Mouse (Mus musculus): ENCODE results near the gene Notch3. TPM values are rescaled to one million over a fixed set of nuclear protein-coding genes. Genes with fewer than 3 reads are reported as not detected.
"Not testable (repeated sequence)": the region's sequence is repeated elsewhere in the genome, so short reads cannot be mapped to it uniquely, and the experiment has no call there.

The Notch3 gene
- polyA plus RNA-seq (2016; fragmentation: Nextera tagmentation; extraction: Ambion mirVana) = 1.7 and 2.3 TPM in 2 replicates

DNA sequence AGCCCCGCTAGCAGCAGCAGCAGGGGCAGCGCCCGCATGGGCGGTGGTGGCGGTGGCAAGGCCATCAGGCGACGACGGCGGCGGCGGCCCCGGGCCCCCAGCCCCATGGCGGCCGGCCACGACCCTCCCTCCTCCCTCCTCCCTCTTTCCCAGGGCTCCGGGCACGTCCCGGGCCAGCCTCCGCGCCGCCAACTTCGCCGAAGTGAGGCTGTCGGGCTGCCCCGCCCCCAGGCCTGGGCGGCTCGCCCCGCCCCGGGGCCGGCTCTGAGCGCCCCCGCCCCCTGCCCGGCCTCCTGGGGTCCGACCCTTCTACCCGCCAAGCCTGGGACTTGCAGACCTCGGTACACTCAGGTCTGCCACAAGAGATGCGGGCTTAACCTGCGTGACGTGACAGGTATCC is at the start of gene Notch3:
Gene Notch3, minus strand, starts transcription at position 166 of the 400 bp plus-strand sequence.
- H3K4me2 ChIP-seq = peak within 1 kb of the TSS; percentile 90
- 0 out of 2 replicates have a peak within 1 kb of the TSS, but pooled peaks have one; percentile 10 for H3K27ac ChIP-seq
- peak; percentile 46 for ATAC-seq
- H3K9me3 ChIP-seq (replicated peaks) = no peaks in the 10 kb centered on the region
- H3K9ac ChIP-seq = peak within 1 kb of the TSS; percentile 52
- H3K4me1 ChIP-seq = peaks cover 51% of the 10 kb centered on the region
- WGBS (ENCODE audit: insufficient replicate concordance) = 2% methylated on average over 39 of the region's 39 CpGs
- H3K36me3 ChIP-seq = no peaks in the 10 kb centered on the region
- H3K4me3 ChIP-seq = peak within 1 kb of the TSS; percentile 57
- peaks cover 64% of the 10 kb centered on the region for H3K27me3 ChIP-seq (replicated peaks)

DNA sequence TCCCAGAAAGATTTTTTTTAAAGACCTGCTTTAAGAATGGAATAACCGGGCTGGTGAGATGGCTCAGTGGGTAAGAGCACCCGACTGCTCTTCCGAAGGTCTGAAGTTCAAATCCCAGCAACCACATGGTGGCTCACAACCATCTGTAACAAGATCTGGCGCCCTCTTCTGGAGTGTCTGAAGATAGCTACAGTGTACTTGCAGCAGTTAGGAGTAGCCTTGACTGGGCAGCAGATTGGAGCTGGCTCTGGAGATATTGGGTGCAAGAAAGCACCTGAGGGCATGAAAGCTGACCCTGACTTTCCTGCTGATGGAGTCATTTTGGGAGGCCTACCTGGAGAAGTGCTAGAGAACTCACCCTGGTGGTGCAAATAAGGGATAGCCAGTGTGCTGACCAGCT is 48.9 kb upstream of the Notch3 start:
- H3K4me1 ChIP-seq; H3K4me2 ChIP-seq; H3K9me3 ChIP-seq (replicated peaks); H3K9ac ChIP-seq; H3K27ac ChIP-seq; H3K27me3 ChIP-seq (replicated peaks); H3K4me3 ChIP-seq; ATAC-seq: not testable (repeated sequence)
- peaks cover 100% of the 10 kb centered on the region for H3K36me3 ChIP-seq
- WGBS (ENCODE audit: insufficient replicate concordance) = 70% methylated on average over 4 of the region's 4 CpGs

DNA sequence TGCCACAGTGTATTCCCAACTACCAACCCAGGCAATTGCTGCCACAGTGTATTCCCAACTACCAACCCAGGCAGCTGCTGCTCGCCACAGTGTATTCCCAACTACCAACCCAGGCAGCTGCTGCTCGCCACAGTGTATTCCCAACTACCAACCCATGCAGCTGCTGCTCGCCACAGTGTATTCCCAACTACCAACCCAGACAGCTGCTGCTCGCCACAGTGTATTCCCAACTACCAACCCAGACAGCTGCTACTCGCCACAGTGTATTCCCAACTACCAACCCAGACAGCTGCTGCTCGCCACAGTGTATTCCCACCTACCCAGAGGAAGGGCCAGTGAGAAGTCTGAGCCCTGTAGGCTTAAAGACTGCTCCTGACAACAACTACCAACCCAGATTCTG is 44.9 kb upstream of the Notch3 start:
- H3K9ac ChIP-seq; H3K9me3 ChIP-seq (replicated peaks); ATAC-seq; H3K4me3 ChIP-seq; H3K4me1 ChIP-seq; H3K4me2 ChIP-seq; H3K27ac ChIP-seq; H3K27me3 ChIP-seq (replicated peaks): not testable (repeated sequence)
- WGBS (ENCODE audit: insufficient replicate concordance) = 86% methylated on average over 6 of the region's 6 CpGs
- H3K36me3 ChIP-seq = peaks cover 100% of the 10 kb centered on the region

DNA sequence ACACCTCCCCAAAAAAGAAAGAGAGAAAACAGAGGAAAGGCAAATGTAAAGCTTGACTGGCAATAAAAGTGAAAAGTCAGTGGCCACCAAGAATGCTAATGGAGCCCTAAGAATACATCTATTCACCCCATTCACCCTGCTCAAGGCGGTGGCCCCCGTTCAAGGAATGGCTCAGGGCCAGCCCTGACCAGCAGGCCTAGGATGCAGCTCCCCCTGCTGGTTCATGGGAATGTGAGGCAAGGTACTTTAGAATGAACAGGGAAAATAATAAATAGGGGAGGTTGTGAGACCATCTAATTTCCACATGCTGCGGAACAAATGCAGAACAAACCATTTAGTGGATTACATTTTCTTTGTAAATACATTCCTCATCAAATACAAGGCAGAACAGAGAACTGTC is 43.1 kb upstream of the Notch3 start:
- ATAC-seq = 0 out of 2 replicates have a peak, but pooled peaks have one; percentile 51
- Histone ChIP-seq H3K27ac (no peak overlapping the region), H3K27me3 (replicated peaks) (no peaks in the 10 kb centered on the region), H3K4me1 (no peaks in the 10 kb centered on the region), H3K4me2 (no peak overlapping the region), H3K4me3 (no peak overlapping the region), H3K9me3 (replicated peaks) (no peaks in the 10 kb centered on the region), H3K9ac (no peak overlapping the region), H3K36me3 (peaks cover 99% of the 10 kb centered on the region)
- WGBS (ENCODE audit: insufficient replicate concordance) = 73% methylated on average over 3 of the region's 3 CpGs

DNA sequence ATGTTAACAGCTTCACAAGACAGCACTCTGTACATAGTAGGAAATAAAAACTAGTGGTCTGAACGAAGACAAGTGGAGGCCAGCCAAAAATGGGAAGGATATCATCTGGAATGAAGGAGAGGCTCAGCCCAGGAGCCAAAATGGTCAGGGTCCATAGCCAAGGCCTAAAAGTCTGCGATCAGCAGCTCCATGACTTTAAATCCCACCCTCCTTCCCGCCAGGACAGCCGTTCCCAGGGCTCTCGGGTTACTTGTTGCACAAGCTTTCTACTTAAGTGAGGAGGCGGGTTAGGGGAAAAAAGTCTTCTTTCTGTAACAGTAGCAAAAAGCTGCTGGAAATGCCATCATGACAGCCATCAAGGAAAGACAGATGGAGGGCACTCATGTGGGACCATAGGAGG is 42.5 kb upstream of the Notch3 start:
- no peak overlapping the region for H3K9ac ChIP-seq
- no peak for ATAC-seq
- H3K4me3 ChIP-seq = no peak overlapping the region
- H3K4me2 ChIP-seq = no peak overlapping the region
- WGBS (ENCODE audit: insufficient replicate concordance) = 86% methylated on average over 6 of the region's 6 CpGs
- H3K9me3 ChIP-seq (replicated peaks) = no peaks in the 10 kb centered on the region
- H3K27ac ChIP-seq = no peak overlapping the region
- no peaks in the 10 kb centered on the region for H3K4me1 ChIP-seq
- no peaks in the 10 kb centered on the region for H3K27me3 ChIP-seq (replicated peaks)
- peaks cover 99% of the 10 kb centered on the region for H3K36me3 ChIP-seq

DNA sequence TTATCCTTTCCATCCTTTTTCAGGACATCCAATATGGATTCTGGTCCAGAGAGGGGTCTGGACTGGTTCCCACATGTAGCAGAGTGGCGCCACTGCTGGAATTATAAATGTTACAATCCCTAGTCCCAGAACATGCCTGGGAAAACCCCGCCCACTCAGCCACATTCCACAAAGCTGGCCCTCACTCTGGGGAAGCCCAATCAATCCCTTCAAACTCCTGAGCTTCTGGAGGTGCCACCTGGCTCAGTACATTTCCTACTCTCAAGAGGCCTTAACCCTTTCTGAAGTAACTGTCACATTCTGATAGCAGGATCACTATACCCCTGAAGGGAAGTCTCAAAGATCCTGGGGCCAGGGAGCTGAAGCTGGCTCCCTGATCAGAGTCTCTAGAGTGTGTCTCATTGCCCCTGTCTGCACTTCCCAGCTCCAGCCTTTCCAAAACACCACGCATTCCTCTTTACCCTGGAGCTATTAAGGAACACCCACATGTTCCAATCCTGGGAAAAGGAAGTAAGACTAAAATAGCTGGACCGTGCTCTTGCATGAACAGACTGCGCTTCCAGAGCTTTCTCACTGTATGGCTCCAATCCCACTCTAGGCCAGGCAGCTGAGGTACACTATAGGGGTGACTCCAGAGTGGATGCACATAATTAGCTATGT is 41.1 kb upstream of the Notch3 start:
- H3K36me3 ChIP-seq = peaks cover 99% of the 10 kb centered on the region
- no peak overlapping the region for H3K9ac ChIP-seq
- H3K4me2 ChIP-seq = no peak overlapping the region
- H3K27ac ChIP-seq = no peak overlapping the region
- no peaks in the 10 kb centered on the region for H3K27me3 ChIP-seq (replicated peaks)
- ATAC-seq = no peak
- H3K9me3 ChIP-seq (replicated peaks) = no peaks in the 10 kb centered on the region
- 83% methylated on average over 5 of the region's 5 CpGs for WGBS (ENCODE audit: insufficient replicate concordance)
- H3K4me3 ChIP-seq = no peak overlapping the region
- no peaks in the 10 kb centered on the region for H3K4me1 ChIP-seq

DNA sequence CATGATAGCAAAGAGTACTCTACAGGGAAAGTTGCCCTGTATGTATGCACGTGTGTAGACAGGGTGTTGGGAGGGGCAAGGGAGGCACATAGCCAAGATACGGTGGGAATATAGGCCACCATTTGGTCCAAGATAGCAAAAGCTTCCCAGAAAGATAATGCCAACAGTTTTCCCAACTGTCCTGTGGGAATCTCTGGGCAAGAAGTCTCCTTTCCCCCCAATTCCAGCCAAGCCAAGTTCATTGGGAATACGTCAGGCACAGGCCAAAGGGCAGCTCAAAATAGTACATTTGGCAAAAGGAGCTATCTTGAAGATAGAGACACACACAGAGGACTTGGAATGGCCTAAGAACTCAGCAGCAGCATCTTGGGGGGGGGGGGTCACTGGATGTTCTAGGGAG is 38.7 kb upstream of the Notch3 start:
- Histone ChIP-seq H3K36me3 (peaks cover 99% of the 10 kb centered on the region), H3K9ac (no peak overlapping the region), H3K27me3 (replicated peaks) (no peaks in the 10 kb centered on the region), H3K4me2 (no peak overlapping the region), H3K9me3 (replicated peaks) (no peaks in the 10 kb centered on the region), H3K4me1 (no peaks in the 10 kb centered on the region), H3K4me3 (no peak overlapping the region), H3K27ac (no peak overlapping the region)
- ATAC-seq = no peak
- 83% methylated on average over 3 of the region's 3 CpGs for WGBS (ENCODE audit: insufficient replicate concordance)

DNA sequence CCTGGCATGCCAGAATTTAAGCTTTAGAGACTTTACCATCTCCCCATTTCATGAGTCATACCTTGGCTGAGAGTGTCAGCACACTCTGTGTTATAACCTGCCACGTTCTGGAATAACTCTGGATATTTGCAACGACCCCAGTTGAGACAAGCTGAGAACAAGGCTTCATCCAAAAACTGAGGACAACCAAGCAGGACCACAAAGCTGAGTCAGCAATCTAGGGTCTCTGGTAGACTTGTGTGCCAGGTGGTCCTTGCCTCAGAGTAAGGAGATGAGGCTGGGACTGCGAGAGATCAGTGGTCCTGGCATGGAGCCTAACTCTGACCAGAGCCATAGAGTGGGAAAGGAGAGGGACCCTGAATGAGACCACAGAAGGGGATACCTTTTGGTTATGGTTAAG is 36.3 kb upstream of the Notch3 start:
- Histone ChIP-seq H3K27ac (no peak overlapping the region), H3K9ac (no peak overlapping the region), H3K4me3 (no peak overlapping the region), H3K4me1 (no peaks in the 10 kb centered on the region), H3K27me3 (replicated peaks) (no peaks in the 10 kb centered on the region), H3K9me3 (replicated peaks) (no peaks in the 10 kb centered on the region), H3K36me3 (peaks cover 99% of the 10 kb centered on the region), H3K4me2 (no peak overlapping the region)
- WGBS (ENCODE audit: insufficient replicate concordance) = 85% methylated on average over 3 of the region's 3 CpGs
- ATAC-seq = no peak

DNA sequence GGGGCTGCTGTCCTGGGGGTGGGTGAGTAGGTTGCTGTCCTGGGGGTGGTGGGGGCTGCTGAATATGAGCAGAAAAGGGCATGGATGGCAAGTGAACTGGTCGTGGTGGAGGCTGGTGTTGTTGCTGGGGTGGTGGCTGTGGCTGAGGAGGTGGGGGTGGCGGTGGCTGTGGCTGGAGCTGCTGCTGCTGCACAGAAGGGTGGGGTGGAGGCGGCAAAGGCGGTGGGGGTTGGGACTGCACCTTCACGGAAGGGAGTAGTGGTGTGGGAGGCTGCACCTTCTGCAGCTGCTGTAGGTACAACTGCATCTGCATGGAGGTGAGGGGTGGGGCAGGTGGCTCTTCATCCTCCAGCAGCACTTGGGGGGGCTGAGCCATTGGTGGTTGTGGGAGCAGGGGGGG is 34.4 kb upstream of the Notch3 start:
- no peaks in the 10 kb centered on the region for H3K27me3 ChIP-seq (replicated peaks)
- peaks cover 99% of the 10 kb centered on the region for H3K36me3 ChIP-seq
- no peak overlapping the region for H3K4me2 ChIP-seq
- ATAC-seq = 0 out of 2 replicates have a peak, but pooled peaks have one; percentile 14
- 77% methylated on average over 5 of the region's 5 CpGs for WGBS (ENCODE audit: insufficient replicate concordance)
- H3K9me3 ChIP-seq (replicated peaks) = no peaks in the 10 kb centered on the region
- no peak overlapping the region for H3K9ac ChIP-seq
- H3K4me3 ChIP-seq = no peak overlapping the region
- H3K4me1 ChIP-seq = no peaks in the 10 kb centered on the region
- H3K27ac ChIP-seq = no peak overlapping the region

DNA sequence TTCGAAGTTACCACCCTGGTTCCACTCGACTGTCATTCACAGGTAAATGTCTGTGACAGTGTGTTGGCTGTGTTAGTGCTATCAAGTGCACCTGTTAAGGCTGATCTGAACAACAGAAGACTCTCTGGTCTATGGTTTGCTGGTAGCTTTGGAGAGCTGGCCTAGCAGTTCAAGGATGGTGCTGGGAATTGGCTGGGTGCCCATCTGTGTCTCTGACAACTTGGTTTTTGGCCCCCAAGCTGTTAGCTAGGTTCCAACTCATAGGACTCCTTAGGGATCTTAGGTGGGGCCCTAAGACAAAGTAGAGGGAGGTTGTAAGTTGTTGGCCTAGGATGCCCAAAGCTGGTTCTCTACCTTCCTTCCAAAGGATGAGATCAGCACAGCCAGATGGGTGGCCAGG is 33.1 kb upstream of the Notch3 start:
- no peak overlapping the region for H3K4me3 ChIP-seq
- H3K4me1 ChIP-seq = no peaks in the 10 kb centered on the region
- 64% methylated on average over 2 of the region's 2 CpGs for WGBS (ENCODE audit: insufficient replicate concordance)
- no peak for ATAC-seq
- no peak overlapping the region for H3K4me2 ChIP-seq
- no peak overlapping the region for H3K9ac ChIP-seq
- no peak overlapping the region for H3K27ac ChIP-seq
- H3K36me3 ChIP-seq = peaks cover 98% of the 10 kb centered on the region
- no peaks in the 10 kb centered on the region for H3K9me3 ChIP-seq (replicated peaks)
- no peaks in the 10 kb centered on the region for H3K27me3 ChIP-seq (replicated peaks)

DNA sequence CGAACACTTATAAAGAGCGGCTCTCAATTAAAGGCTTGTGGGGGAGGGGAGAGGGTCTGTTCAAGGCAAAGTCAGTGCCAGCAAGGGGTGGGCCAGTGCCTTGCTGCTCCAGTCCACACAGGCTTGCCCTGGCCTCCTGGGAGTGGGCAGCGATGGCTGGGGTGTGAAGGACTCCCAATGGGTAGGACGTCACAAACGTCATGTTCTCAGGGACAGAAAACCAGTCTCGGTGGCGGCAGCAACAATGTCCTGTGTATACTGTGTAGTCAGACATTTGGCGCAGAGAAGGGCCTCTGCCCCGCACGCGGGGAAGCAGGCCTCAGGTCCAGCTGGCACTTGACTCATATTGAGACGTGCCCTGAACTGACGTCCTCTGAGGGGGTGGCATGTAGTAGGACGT is 30.5 kb upstream of the Notch3 start:
- H3K36me3 ChIP-seq = peaks cover 75% of the 10 kb centered on the region
- H3K4me3 ChIP-seq = no peak overlapping the region
- ATAC-seq = no peak
- H3K4me2 ChIP-seq = no peak overlapping the region
- H3K4me1 ChIP-seq = no peaks in the 10 kb centered on the region
- no peak overlapping the region for H3K9ac ChIP-seq
- no peak overlapping the region for H3K27ac ChIP-seq
- 89% methylated on average over 14 of the region's 14 CpGs for WGBS (ENCODE audit: insufficient replicate concordance)
- no peaks in the 10 kb centered on the region for H3K9me3 ChIP-seq (replicated peaks)
- H3K27me3 ChIP-seq (replicated peaks) = no peaks in the 10 kb centered on the region

DNA sequence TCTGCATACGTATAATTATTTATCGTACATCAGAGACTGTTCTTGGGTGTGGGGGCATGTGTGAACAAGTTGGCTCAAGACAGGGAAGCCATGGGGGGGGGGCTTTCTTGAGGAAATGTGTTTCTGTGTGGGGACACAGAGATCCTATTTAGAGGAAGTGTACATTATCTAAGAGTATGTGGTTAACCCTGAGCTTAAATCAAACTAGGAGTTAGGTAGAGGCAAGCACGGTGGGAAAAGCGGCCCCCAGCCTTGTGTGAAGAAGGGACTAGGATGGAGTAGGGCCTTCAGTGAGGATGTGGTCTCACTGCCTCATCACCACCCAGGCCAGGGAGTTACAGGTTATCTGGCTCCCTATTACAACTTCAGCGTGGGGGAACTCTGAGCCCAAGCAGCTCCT is 29.1 kb upstream of the Notch3 start:
- Histone ChIP-seq H3K4me2 (no peak overlapping the region), H3K27me3 (replicated peaks) (no peaks in the 10 kb centered on the region), H3K36me3 (peaks cover 61% of the 10 kb centered on the region), H3K4me3 (no peak overlapping the region), H3K27ac (no peak overlapping the region), H3K9ac (no peak overlapping the region), H3K4me1 (no peaks in the 10 kb centered on the region), H3K9me3 (replicated peaks) (no peaks in the 10 kb centered on the region)
- WGBS (ENCODE audit: insufficient replicate concordance) = 60% methylated on average over 5 of the region's 5 CpGs
- ATAC-seq = no peak

DNA sequence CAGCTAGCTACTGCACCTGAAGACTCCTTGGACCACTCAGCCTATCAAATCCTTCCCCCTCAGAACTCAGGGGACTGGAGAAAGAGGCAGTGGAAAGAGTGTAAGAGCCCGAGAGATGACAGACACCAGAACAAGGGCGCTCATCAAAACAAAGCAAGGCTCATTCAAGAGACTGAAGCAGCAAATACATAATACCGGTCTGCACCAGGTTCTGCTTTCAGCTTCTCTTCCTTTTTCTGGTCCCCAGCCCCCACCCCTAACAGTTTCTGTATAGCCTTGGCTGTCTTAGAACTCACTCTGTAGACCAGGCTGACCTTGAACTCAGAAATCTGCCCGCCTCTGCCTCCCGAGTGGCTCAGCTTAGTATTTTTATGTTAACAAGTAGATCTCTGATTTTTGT is 26.4 kb upstream of the Notch3 start:
- no peak for ATAC-seq

More for the DNA sequence above, 26.4 kb upstream of the Notch3 start:
- Histone ChIP-seq H3K4me2 (no peak overlapping the region), H3K27me3 (replicated peaks) (peaks cover 26% of the 10 kb centered on the region), H3K9ac (no peak overlapping the region), H3K4me3 (no peak overlapping the region), H3K4me1 (peaks cover 19% of the 10 kb centered on the region), H3K36me3 (peaks cover 34% of the 10 kb centered on the region), H3K9me3 (replicated peaks) (no peaks in the 10 kb centered on the region), H3K27ac (no peak overlapping the region)
- 66% methylated on average over 5 of the region's 5 CpGs for WGBS (ENCODE audit: insufficient replicate concordance)

All from liver, embryonic 12.5 days (tissue).